Mouse (Mus musculus) cortical plate, adult 2 months (tissue): Measurements from ENCODE around the gene Svs1.

Experiments
- CTCF ChIP-seq: fragments of 200-500 bp; IDR thresholded peaks from 2 replicates; pipeline ENCODE4 v1.5.1; 2011; ENCODE audit warnings: mild to moderate bottlenecking, control low read depth, low read length; ENCODE audit not compliant: insufficient read depth; ENCODE audit errors: extremely low read depth
- POLR2A ChIP-seq: fragments of 200-500 bp; IDR thresholded peaks from 2 replicates; pipeline ENCODE4 v1.6.1; 2011; ENCODE audit warnings: mild to moderate bottlenecking, low read length, control low read depth; ENCODE audit not compliant: insufficient read depth; ENCODE audit errors: extremely low read depth

- TF ChIP-seq CTCF (no peak), POLR2A (no peak)
Observed at GRCm38 (mm10) chr6:48979616-48980015, 7.0 kb upstream of the Svs1 start.
